Mouse (Mus musculus) stomach, postnatal 0 days (tissue): Measurements from ENCODE around the gene Mtmr14. TPM values are rescaled to one million over a fixed set of nuclear protein-coding genes. Genes with fewer than 3 reads are reported as not detected.

Experiments
- ATAC-seq: fragments of 200-750 bp; cut with Nextera tagmentation; 2 replicates; pipeline ENCODE4 v1.8.0; 2017; ENCODE audit not compliant: low FRiP score, low TSS enrichment
- DNase-seq: peaks from one replicate; pipeline ENCODE4 v3.0.0-alpha.2; 2016; ENCODE audit warnings: low spot score
- H3K27ac ChIP-seq: fragments of 300-500 bp; sonication (generic); replicated peaks from 2 replicates; pipeline ENCODE4 v1.5.1; 2014; ENCODE audit warnings: mild to moderate bottlenecking, control low read depth
- H3K27me3 ChIP-seq: fragments of 300-500 bp; sonication (generic); 2 replicates; pipeline ENCODE4 v1.6.1; 2014; ENCODE audit warnings: low read length; ENCODE audit not compliant: control insufficient read depth, insufficient read depth
- H3K36me3 ChIP-seq: fragments of 300-500 bp; sonication (generic); 2 replicates; pipeline ENCODE4 v1.6.1; 2014; ENCODE audit warnings: low read length, mixed read lengths; ENCODE audit not compliant: control insufficient read depth, insufficient read depth
- H3K4me1 ChIP-seq: fragments of 300-500 bp; sonication (generic); replicated peaks from 2 replicates; pipeline ENCODE4 v1.6.1; 2014; ENCODE audit warnings: antibody characterized with exemption; ENCODE audit not compliant: control insufficient read depth, insufficient read depth
- H3K4me2 ChIP-seq: fragments of 300-500 bp; sonication (generic); replicated peaks from 2 replicates; pipeline ENCODE4 v1.6.1; 2014; ENCODE audit warnings: low read depth, mild to moderate bottlenecking, control low read depth, moderate library complexity
- H3K4me3 ChIP-seq: fragments of 300-500 bp; sonication (generic); 2 replicates; pipeline ENCODE4 v1.5.1; 2014; ENCODE audit warnings: low read depth, low read length, control low read depth
- H3K9ac ChIP-seq: fragments of 300-500 bp; sonication (generic); 2 replicates; pipeline ENCODE4 v1.6.1; 2014; ENCODE audit warnings: mild to moderate bottlenecking, low read length, control low read depth, mixed read lengths
- H3K9me3 ChIP-seq: fragments of 300-500 bp; sonication (generic); 2 replicates; pipeline ENCODE4 v1.6.1; 2016; ENCODE audit warnings: low read length; ENCODE audit not compliant: control insufficient read depth
- CTCF ChIP-seq: IDR thresholded peaks from 2 replicates; pipeline ENCODE4 v1.5.1; 2016; ENCODE audit warnings: antibody characterized with exemption, low read depth, mild to moderate bottlenecking, moderate library complexity
- EP300 ChIP-seq: optimal IDR thresholded peaks from 2 replicates; pipeline ENCODE3; 2016; ENCODE audit warnings: antibody characterized with exemption
- WGBS: fragments of 180-500 bp; shearing (Covaris S2); extraction: QIAGEN DNeasy Blood & Tissue Kit; methylation state at CpG from one replicate; pipeline ENCODE4 v1.1.7; 2014; 5-methylcytosine and 5-hydroxymethylcytosine counted together
- polyA plus RNA-seq: library from polyadenylated mRNA; unstranded; fragments of >200 nt; fragmentation: Nextera tagmentation; extraction: Ambion mirVana; gene quantifications from 2 replicates; pipeline ENCODE4 v1.2.1, GENCODE M21; 2015

Gene Mtmr14
- polyA plus RNA-seq, 1 experiment from 2014 or later: 20.3 TPM

GRCm38 (mm10) chr6:113216280-113216679 lies 21.4 kb upstream of the Mtmr14 start:
- H3K4me2 ChIP-seq: no peak overlapping the region
- H3K9me3 ChIP-seq: no peaks in the 10 kb centered on the region
- H3K36me3 ChIP-seq: no peaks in the 10 kb centered on the region
- no peak overlapping the region for H3K9ac ChIP-seq
- no peak for ATAC-seq
- DNase-seq: no peak
- no peak for TF ChIP-seq CTCF
- TF ChIP-seq EP300: no peak
- H3K4me3 ChIP-seq: no peak overlapping the region
- WGBS: 73% methylated on average over 2 of the region's 2 CpGs
- H3K4me1 ChIP-seq: no peaks in the 10 kb centered on the region
- H3K27me3 ChIP-seq: no peaks in the 10 kb centered on the region
- H3K27ac ChIP-seq: no peak overlapping the region

DNA sequence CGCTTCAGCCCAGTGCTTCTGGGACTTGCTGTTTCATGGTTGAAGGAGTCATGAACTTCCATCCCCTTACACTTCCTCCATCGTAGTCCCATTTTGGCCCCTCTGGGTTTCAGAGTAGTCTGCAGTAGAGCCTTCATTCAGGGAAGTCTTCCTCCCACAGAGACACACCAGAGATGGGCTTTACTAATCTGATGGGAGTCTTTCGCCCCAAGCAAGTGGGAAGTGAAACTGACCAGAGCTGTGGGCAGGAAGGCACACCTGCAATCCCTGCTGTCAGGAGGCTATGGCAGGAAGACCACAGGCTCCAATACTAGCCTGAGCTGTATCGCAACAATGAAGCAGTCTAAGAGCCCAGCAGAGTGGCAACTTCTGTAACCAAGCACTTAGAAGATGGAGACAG lies 11.8 kb upstream of the Mtmr14 start:
- ATAC-seq (no peak), DNase-seq (no peak)
- Histone ChIP-seq H3K27me3 (no peaks in the 10 kb centered on the region), H3K36me3 (no peaks in the 10 kb centered on the region), H3K4me3 (no peak overlapping the region), H3K4me1 (no peaks in the 10 kb centered on the region), H3K9me3 (no peaks in the 10 kb centered on the region), H3K9ac (no peak overlapping the region), H3K27ac (no peak overlapping the region), H3K4me2 (no peak overlapping the region)
- TF ChIP-seq EP300: no peak
- 77% methylated on average over 4 of the region's 4 CpGs for WGBS

GRCm38 (mm10) chr6:113226705-113227104 lies 10.9 kb upstream of the Mtmr14 start:
- H3K36me3 ChIP-seq: no peaks in the 10 kb centered on the region
- ATAC-seq (no peak), DNase-seq (no peak)
- H3K9ac ChIP-seq: no peak overlapping the region
- no peak overlapping the region for H3K4me2 ChIP-seq
- H3K4me1 ChIP-seq: no peaks in the 10 kb centered on the region
- no peak overlapping the region for H3K4me3 ChIP-seq
- H3K27me3 ChIP-seq: no peaks in the 10 kb centered on the region
- TF ChIP-seq CTCF: no peak
- TF ChIP-seq EP300: no peak
- no peaks in the 10 kb centered on the region for H3K9me3 ChIP-seq
- no peak overlapping the region for H3K27ac ChIP-seq

- DNase-seq: no peak
- Histone ChIP-seq H3K36me3 (no peaks in the 10 kb centered on the region), H3K9ac (no peak overlapping the region), H3K4me3 (no peak overlapping the region), H3K27me3 (no peaks in the 10 kb centered on the region), H3K27ac (no peak overlapping the region), H3K4me1 (peaks cover 2% of the 10 kb centered on the region; the same call in 1 of the 2 replicates), H3K9me3 (no peaks in the 10 kb centered on the region), H3K4me2 (no peak overlapping the region)
- 71% methylated on average over 5 of the region's 5 CpGs for WGBS
- no peak for ATAC-seq
- no peak for TF ChIP-seq EP300
- TF ChIP-seq CTCF: no peak
Observed at GRCm38 (mm10) chr6:113235141-113235540, 2.5 kb upstream of the Mtmr14 start.

DNA sequence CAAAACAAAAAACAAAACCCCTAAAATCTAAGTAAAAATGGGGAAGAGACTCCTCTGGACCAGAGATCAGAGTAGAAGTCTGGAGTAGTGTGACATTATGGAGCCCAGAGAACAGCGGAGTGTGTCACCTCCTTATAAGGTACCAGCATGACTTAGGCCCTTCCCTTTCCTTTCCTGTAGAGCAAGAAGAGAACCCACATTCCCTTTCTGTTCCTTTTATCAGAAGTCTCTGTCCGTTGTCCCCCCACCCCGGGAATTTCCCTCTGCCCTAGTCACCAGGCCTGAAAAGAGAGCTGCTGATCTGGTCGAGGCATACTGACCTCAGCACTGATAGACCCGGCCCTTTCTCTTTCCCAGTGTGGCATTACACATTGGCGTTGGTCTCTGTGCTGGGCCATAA lies 799 bp downstream of the Mtmr14 start:
- TF ChIP-seq EP300 (no peak), CTCF (no peak)
- Histone ChIP-seq H3K9me3 (no peaks in the 10 kb centered on the region), H3K4me1 (peaks cover 2% of the 10 kb centered on the region; the same call in 1 of the 2 replicates), H3K36me3 (0 out of 2 replicates have a peak, but pooled peaks cover 2% of the 10 kb centered on the region), H3K4me2 (peak overlapping the region; percentile 75), H3K9ac (peak overlapping the region; percentile 91), H3K27ac (no peak overlapping the region), H3K27me3 (no peaks in the 10 kb centered on the region), H3K4me3 (peak overlapping the region; percentile 96)
- ATAC-seq: peak; percentile 21; the same call in 1 of the 2 replicates
- no peak for DNase-seq
- 22% methylated on average over 6 of the region's 6 CpGs for WGBS

DNA sequence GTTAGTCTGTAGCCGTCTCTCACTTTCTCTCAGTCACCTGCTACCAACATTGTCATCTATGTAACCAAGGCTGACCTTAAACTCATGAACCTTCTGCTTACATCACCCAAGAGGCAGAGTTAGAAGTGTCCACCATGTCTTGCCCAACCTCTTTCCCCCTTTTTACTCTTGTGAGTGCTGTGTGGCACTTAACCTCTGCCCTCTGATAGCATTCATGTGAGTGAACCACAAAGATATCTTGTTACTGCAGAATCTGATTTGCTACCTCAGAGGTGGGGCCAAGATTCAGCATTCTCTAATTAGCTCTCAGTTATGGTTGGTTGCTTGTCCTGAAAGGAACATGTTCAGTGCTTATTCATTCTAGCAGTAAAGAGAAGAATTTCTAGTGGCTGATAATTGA lies 5.1 kb downstream of the Mtmr14 start:
- Histone ChIP-seq H3K4me3 (no peak overlapping the region), H3K4me2 (no peak overlapping the region), H3K9ac (no peak overlapping the region), H3K27ac (no peak overlapping the region), H3K9me3 (no peaks in the 10 kb centered on the region), H3K4me1 (peaks cover 2% of the 10 kb centered on the region; the same call in 1 of the 2 replicates), H3K27me3 (no peaks in the 10 kb centered on the region), H3K36me3 (peaks cover 5% of the 10 kb centered on the region; the same call in 1 of the 2 replicates)
- ATAC-seq (no peak), DNase-seq (no peak)
- WGBS: 81% methylated on average over 1 of the region's 1 CpGs
- no peak for TF ChIP-seq EP300
- TF ChIP-seq CTCF: no peak
